Mouse (Mus musculus) frontal cortex, adult (tissue): ENCODE measurements at regions not wholly inside any gene's neighbourhood (a gene's known extent, or its start where the extent isn't known, plus 50 kb on each side); places are given as distances from the start of the nearest gene placed in this dataset.

Source experiments
- ATAC-seq: cut with Nextera tagmentation; 2 replicates; pipeline ENCODE4 v1.9.2; 2017; ENCODE audit warnings: mild to moderate bottlenecking, moderate library complexity, mixed read lengths; ENCODE audit not compliant: low TSS enrichment

DNA sequence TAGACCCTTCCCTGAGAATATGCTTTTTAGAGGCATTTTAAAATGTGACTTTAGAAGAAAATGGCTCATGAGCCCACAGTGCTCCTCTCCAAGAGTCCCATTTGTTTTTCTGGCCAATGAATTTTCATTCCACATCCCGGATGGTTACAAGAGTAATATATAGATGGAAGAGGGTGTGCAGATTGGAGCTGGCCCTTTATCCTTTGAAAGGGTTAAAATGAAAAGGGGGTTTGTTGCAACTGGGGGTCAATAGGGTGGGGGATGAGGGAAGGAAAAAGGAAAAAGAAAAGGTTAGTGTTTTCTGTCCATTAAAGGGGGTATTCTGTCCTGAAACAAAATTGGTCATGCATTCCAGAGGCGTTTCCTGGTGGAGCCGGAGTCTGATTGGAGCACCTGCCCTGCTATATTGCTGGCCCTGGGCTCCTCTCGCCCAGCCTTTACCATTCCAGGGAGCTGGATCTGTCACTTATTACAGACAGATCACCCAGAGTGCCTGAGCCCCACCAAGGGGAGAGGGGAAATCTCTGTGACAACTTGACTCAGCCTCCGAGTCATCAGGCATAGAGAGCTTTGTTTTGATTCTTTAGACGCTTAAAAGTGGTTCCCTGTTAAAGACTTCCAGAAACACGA is 666.7 kb downstream of the Pkhd1 start:
- no peak for ATAC-seq

DNA sequence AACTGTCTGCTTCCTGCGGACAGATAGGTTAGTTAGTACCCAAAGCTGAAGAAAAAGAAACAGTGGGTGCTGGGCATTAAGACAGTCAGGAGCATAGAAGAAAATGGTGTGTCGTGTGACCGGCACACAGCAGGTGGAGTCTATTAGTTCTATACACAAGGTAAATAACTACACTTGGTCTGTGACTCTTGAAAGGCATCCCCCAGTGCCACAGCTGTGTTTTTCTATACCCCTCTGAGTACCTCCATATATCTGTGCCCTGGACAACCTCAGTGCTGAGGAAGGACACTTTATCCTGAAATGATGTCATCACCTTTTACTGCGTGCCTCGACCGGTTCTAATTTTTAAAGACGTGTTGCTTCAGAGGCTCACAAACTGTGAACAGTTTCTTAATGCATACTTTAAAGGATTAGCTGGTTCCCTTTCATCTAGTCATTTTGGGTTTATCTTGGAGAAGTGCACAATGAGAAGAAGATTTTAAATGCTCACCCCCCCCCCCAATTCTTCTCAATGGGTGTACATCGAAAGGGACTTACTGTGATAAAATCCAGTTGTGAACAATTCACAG is 666.1 kb downstream of the Pkhd1 start:
- no peak for ATAC-seq

DNA sequence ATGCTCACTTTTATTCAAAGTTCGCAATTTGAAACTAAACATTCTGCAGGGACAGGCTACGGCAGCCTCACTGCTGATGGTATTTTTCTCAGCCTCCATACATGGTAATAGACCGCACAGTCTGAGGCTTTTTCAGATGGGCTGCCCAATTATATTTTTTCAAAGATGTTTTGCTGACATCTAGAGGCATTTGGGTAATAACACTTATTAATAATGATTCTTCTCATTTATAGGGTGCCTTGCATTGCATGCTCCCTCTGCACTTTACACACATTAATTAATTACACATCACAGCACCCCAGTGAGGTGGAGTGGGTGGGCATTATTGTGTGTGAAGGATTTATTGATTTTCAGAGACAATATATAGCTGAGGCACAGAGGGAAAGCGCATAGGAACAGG is 644.5 kb downstream of the Pkhd1 start:
- no peak for ATAC-seq

- ATAC-seq, result no peak
Observed at GRCm38 (mm10) chr1:19973981-19974380, 643.9 kb downstream of the Pkhd1 start.

DNA sequence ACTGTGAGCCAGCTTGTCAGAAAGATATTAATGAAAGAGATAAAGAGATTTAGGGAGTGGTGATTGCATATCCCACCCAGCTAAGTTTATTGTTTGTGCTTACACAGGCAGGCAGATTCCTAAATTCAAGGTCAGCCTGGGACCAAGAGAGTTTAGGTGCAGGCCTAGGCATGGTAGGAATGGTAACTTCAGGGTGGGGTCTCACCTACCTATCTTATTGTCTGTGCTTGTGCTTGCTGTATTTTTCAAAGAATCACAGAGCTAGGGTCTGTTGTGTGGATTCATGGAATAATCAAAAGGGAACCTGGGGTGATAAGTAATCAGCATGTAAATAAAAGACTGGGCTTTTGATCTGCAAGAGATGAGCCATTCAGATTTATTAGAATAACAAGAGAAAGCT is 642.4 kb downstream of the Pkhd1 start:
- ATAC-seq, result no peak

DNA sequence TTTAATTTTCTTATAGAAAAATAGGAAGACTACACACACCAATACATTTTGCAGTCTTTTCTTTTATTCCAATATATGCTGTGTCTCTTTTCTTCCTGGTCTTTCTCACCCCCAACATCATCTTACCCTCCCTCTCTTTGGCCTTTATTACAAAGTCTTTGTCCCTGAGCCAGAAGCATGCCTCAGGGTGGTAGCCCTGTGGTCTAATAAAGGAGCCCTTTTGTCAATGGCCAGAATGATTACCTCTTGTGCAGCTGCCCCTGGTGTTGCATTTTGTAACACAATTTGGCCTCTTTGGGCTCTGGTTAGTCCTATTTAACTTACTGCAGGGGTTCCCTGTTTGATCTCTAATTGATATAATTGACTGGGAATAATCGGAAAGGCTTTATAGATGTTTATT is 636.7 kb downstream of the Pkhd1 start:
- ATAC-seq, result no peak

- ATAC-seq, result no peak
Observed at GRCm38 (mm10) chr1:19982791-19983190, 635.1 kb downstream of the Pkhd1 start.

DNA sequence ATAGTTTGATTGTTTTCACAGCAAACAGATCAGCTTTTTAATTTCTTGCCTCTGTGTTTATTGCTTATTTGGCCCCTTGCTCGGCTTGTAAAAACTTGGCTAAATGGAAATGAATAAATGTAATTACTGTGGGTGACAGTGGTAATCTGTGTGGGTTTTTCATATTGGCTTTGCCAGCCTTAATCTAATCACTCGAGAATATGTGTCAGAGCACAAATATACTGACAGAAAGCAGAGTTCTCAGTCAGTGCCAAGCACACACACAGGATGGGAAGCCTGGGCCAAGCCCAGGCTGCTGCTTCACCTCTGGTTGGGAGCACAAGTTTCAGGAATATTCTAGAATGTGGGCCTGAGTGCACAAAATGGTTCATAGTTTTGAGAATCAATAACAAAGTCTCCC is 634.4 kb downstream of the Pkhd1 start:
- ATAC-seq, result no peak

- no peak for ATAC-seq
Observed at GRCm38 (mm10) chr1:19989921-19990320, 627.9 kb downstream of the Pkhd1 start.
